Comparison of ENCODE assay signal across 8 mouse cellular contexts in genomic region chr19:17163511-17163953, GRCm38 (mm10).
A peak's percentile ranks its signal among the peaks of the same experiment; 100 is the strongest.
DNase-seq lines count a peak whose midpoint lies in the region; ATAC-seq lines count a peak whose summit lies in the region.

No protein-coding gene starts in this region.

- H3K27me3 ChIP-seq in intestine, embryonic 15.5 days (replicated peaks), result no peaks in the 10 kb centered on the region
- H3K27me3 ChIP-seq in liver, embryonic 15.5 days, result no peaks in the 10 kb centered on the region

- no peaks in the 10 kb centered on the region for H3K9me3 ChIP-seq in intestine, embryonic 15.5 days
- no peaks in the 10 kb centered on the region for H3K9me3 ChIP-seq in liver, embryonic 15.5 days (replicated peaks)

- 0 out of 2 replicates have a peak overlapping the region, but pooled peaks have one; percentile 19 for H3K4me2 ChIP-seq in intestine, embryonic 15.5 days (replicated peaks)
- H3K4me2 ChIP-seq in liver, embryonic 15.5 days, result 0 out of 2 replicates have a peak overlapping the region, but pooled peaks have one; percentile 14

- H3K9ac ChIP-seq in intestine, embryonic 15.5 days, result no peak overlapping the region
- no peak overlapping the region for H3K9ac ChIP-seq in liver, embryonic 15.5 days

- H3K36me3 ChIP-seq in intestine, embryonic 15.5 days, result no peaks in the 10 kb centered on the region
- no peaks in the 10 kb centered on the region for H3K36me3 ChIP-seq in liver, embryonic 15.5 days (replicated peaks)

- H3K4me3 ChIP-seq in intestine, embryonic 15.5 days (replicated peaks), result no peak overlapping the region
- no peak overlapping the region for H3K4me3 ChIP-seq in liver, embryonic 15.5 days (replicated peaks)

- WGBS in intestine, embryonic 15.5 days, result 10% methylated on average over 13 of the region's 13 CpGs
- WGBS in liver, embryonic 15.5 days (ENCODE audit: insufficient replicate concordance), result 9% methylated on average over 13 of the region's 13 CpGs

- H3K4me1 ChIP-seq in intestine, embryonic 15.5 days (replicated peaks), result peaks cover 3% of the 10 kb centered on the region; the same call in 1 of the 2 replicates
- peaks cover 6% of the 10 kb centered on the region for H3K4me1 ChIP-seq in liver, embryonic 15.5 days (replicated peaks)

- peak; percentile 26 for DNase-seq in layer of hippocampus, adult 9-11 months
- DNase-seq in layer of hippocampus, postnatal 14 days (ENCODE audit: low spot score in 2 of 2), result no peak
- peak; percentile 46 for DNase-seq in c-Kit-positive CD71-negative TER-119-negative erythroid progenitor cells, embryonic 14.5 days (ENCODE audit: low read depth)
- peak; percentile 7 for DNase-seq in gastrocnemius, postnatal 25 days
- peak; percentile 39 to 55 for DNase-seq in natural killer cell, adult 2 months (ENCODE audit: low spot score in 2 of 2)
- peak; percentile 39 for DNase-seq in thymus, postnatal 4 days

- no peak overlapping the region for H3K27ac ChIP-seq in intestine, embryonic 15.5 days
- H3K27ac ChIP-seq in liver, embryonic 15.5 days (replicated peaks), result no peak overlapping the region

- ATAC-seq in intestine, embryonic 15.5 days, result peak; percentile 83
- ATAC-seq in liver, embryonic 15.5 days (ENCODE audit: insufficient read depth), result no peak

Comparison
In these comparisons a context has a peak if more than half of its experiments do, and no peak if none do; other contexts are left out.
1. DNase-seq: peak in layer of hippocampus, adult 9-11 months (single experiment), c-Kit-positive CD71-negative TER-119-negative erythroid progenitor cells, embryonic 14.5 days (single experiment), gastrocnemius, postnatal 25 days (single experiment), natural killer cell, adult 2 months (2 of 2) and thymus, postnatal 4 days (single experiment); none in layer of hippocampus, postnatal 14 days (0 of 2).